Comparison of ENCODE assay signal across 9 mouse cellular contexts in the genomic region with DNA sequence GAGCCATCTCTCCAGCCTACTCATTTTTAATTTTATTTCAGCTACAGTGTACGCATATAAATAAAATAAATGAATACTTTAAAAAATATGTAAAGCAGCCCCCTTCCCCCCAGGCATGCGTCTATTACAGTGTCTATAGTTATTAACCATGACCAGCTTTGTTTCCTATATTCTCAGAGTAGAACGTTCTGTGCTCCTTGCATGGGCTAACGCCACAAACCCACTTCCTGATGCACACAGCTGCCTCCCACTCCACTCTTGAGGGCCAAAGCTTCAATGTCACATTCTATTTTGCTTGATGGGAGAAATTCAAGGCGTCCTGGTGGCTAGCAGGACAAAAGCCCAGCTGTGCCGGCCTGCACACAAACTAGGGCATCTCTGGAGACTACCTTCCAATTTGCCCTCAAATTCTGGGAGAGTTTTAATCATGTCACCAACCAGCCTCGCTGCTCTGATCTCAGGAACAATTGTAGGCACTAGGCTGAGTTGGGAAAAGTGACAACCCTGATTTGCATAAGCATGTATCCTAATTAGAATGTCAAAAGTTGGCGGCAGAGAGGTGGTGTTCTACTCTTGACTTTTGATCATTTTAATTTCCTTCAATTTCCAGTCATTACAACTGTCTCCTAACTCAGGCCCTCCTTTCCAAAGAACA. TPM values are rescaled to one million over a fixed set of nuclear protein-coding genes. Genes with fewer than 3 reads are reported as not detected.
DNase-seq lines count a peak whose midpoint lies in the region; ATAC-seq and TF ChIP-seq lines count a peak whose summit lies in the region.
"Had no signal": no experiment of that assay in that cellular context is flagged by ENCODE, and none has a peak within 500 bp of the region (broad histone marks: within the 10 kb centered on the region; RNA-seq: fewer than 3 reads in every experiment).

No protein-coding gene starts in this region.

- no peak overlapping the region for H3K9ac ChIP-seq in heart, embryonic 15.5 days
- 0 out of 2 replicates have a peak overlapping the region, but pooled peaks have one; percentile 41 for H3K9ac ChIP-seq in forebrain, embryonic 13.5 days
- H3K9ac ChIP-seq in liver, postnatal 0 days (replicated peaks): no peak overlapping the region

- H3K27me3 ChIP-seq in heart, embryonic 15.5 days: 0 out of 2 replicates have a peak, but pooled peaks cover 3% of the 10 kb centered on the region
- no peaks in the 10 kb centered on the region for H3K27me3 ChIP-seq in forebrain, embryonic 13.5 days
- H3K27me3 ChIP-seq in liver, postnatal 0 days (ENCODE audit: insufficient read depth, low read length): no peaks in the 10 kb centered on the region
- H3K27me3 ChIP-seq: Patski had no signal

- no peaks in the 10 kb centered on the region for H3K9me3 ChIP-seq in heart, embryonic 15.5 days (replicated peaks)
- H3K9me3 ChIP-seq in forebrain, embryonic 13.5 days (replicated peaks): no peaks in the 10 kb centered on the region
- H3K9me3 ChIP-seq in liver, postnatal 0 days (ENCODE audit: low read length): no peaks in the 10 kb centered on the region

- no peak for ATAC-seq in heart, embryonic 15.5 days (replicated peaks; ENCODE audit: insufficient number of reproducible peaks, insufficient read depth, low FRiP score, low read depth)
- no peak for ATAC-seq in forebrain, embryonic 13.5 days
- ATAC-seq in liver, postnatal 0 days: no peak
- no peak for ATAC-seq in megakaryocyte-erythroid progenitor cell, adult 5-6 weeks (replicated peaks; ENCODE audit: low FRiP score, low TSS enrichment, poor library complexity, severe bottlenecking)
- ATAC-seq: Patski had no signal

- no peak for TF ChIP-seq EP300 in liver, postnatal 0 days (IDR thresholded peaks at IDR 0.05; ENCODE audit: low read depth)

- no peak for TF ChIP-seq CTCF in liver, postnatal 0 days (IDR thresholded peaks at IDR 0.05; ENCODE audit: low read depth)

- no peaks in the 10 kb centered on the region for H3K36me3 ChIP-seq in heart, embryonic 15.5 days
- no peaks in the 10 kb centered on the region for H3K36me3 ChIP-seq in forebrain, embryonic 13.5 days (ENCODE audit: poor library complexity, severe bottlenecking)
- no peaks in the 10 kb centered on the region for H3K36me3 ChIP-seq in liver, postnatal 0 days (replicated peaks; ENCODE audit: insufficient read depth, low read length)

- H3K4me1 ChIP-seq in heart, embryonic 15.5 days (replicated peaks): peaks cover 10% of the 10 kb centered on the region
- H3K4me1 ChIP-seq in forebrain, embryonic 13.5 days: peaks cover 17% of the 10 kb centered on the region
- H3K4me1 ChIP-seq in liver, postnatal 0 days (ENCODE audit: insufficient read depth): no peaks in the 10 kb centered on the region; the same call in none of the 2 replicates

- intact Hi-C loops in heart, postnatal 10 days (cut with DNase I): no loop called here

- H3K4me3 ChIP-seq in heart, embryonic 15.5 days: peak overlapping the region; percentile 39
- peak overlapping the region; percentile 26 for H3K4me3 ChIP-seq in forebrain, embryonic 13.5 days
- no peak overlapping the region for H3K4me3 ChIP-seq in liver, postnatal 0 days (ENCODE audit: low read depth, low read length)

- H3K27ac ChIP-seq in heart, embryonic 15.5 days: no peak overlapping the region
- no peak overlapping the region for H3K27ac ChIP-seq in forebrain, embryonic 13.5 days
- H3K27ac ChIP-seq in liver, postnatal 0 days (ENCODE audit: low read depth): no peak overlapping the region

- DNase-seq in heart, postnatal 10 days: no peak
- DNase-seq in ES-CJ7 (ENCODE audit: low read depth, low spot score): peak; percentile 78
- DNase-seq in liver, postnatal 0 days: no peak
- no peak for DNase-seq in adrenal gland, postnatal 36 days
- no peak for DNase-seq in adrenal gland, adult (ENCODE audit: inconsistent age in 2 of 2, low spot score in 1 of 2)

- WGBS in heart, embryonic 15.5 days: 47% methylated on average over 8 of the region's 8 CpGs
- 24% methylated on average over 8 of the region's 8 CpGs for WGBS in forebrain, embryonic 13.5 days
- 35% methylated on average over 8 of the region's 8 CpGs for WGBS in liver, postnatal 0 days (ENCODE audit: insufficient replicate concordance)

- peak overlapping the region; percentile 70 for H3K4me2 ChIP-seq in heart, embryonic 15.5 days
- H3K4me2 ChIP-seq in forebrain, embryonic 13.5 days: peak overlapping the region; percentile 63
- peak overlapping the region; percentile 64 for H3K4me2 ChIP-seq in liver, postnatal 0 days (ENCODE audit: low read depth, low read length)

RNA-seq across cellular contexts. Expression of gene Atoh7, which starts 10.2 kb away (rescaled TPM):
- not detected in 2 replicates for polyA plus RNA-seq in heart, embryonic 15.5 days (2015; fragmentation: Nextera tagmentation; extraction: Ambion mirVana)
- total RNA-seq in heart, postnatal 10 days (2021): not detected
- polyA plus RNA-seq in forebrain, embryonic 13.5 days (2015; fragmentation: Nextera tagmentation; extraction: Ambion mirVana): 0.63 and 1.0 TPM in 2 replicates
- 0.08 and 0.61 TPM in 2 replicates for polyA plus RNA-seq in liver, postnatal 0 days (2015; fragmentation: Nextera tagmentation; extraction: Ambion mirVana)
- total RNA-seq in megakaryocyte-erythroid progenitor cell, adult 5-6 weeks (2014; fragmentation: Nextera tagmentation): not detected in 2 replicates
- not detected in 2 replicates for total RNA-seq in megakaryocyte-erythroid progenitor cell, adult 5-6 weeks (2017)
- total RNA-seq in adrenal gland, postnatal 36 days (2021): not detected
- polyA plus RNA-seq: Patski had no signal

RNA-seq across cellular contexts. Expression of gene Pbld1, which starts 29.3 kb away (rescaled TPM):
- polyA plus RNA-seq in heart, embryonic 15.5 days (2015; fragmentation: Nextera tagmentation; extraction: Ambion mirVana): 0.64 and 0.67 TPM in 2 replicates
- total RNA-seq in heart, postnatal 10 days (2021): under 1 TPM; 0.60 to 0.92 TPM
- 1.7 and 1.8 TPM in 2 replicates for polyA plus RNA-seq in forebrain, embryonic 13.5 days (2015; fragmentation: Nextera tagmentation; extraction: Ambion mirVana)
- polyA plus RNA-seq in liver, postnatal 0 days (2015; fragmentation: Nextera tagmentation; extraction: Ambion mirVana): 66.9 and 67.6 TPM in 2 replicates
- 0.28 TPM in 1 of 2 replicates, not detected in the other for total RNA-seq in megakaryocyte-erythroid progenitor cell, adult 5-6 weeks (2014; fragmentation: Nextera tagmentation)
- 0.61 TPM in 1 of 2 replicates, not detected in the other for total RNA-seq in megakaryocyte-erythroid progenitor cell, adult 5-6 weeks (2017)
- total RNA-seq in adrenal gland, postnatal 36 days (2021): 1 to 10 TPM; 2.3 to 4.4 TPM
